Mouse (Mus musculus) frontal cortex, postnatal 36 days (tissue): ENCODE results near the gene Mtg2.
A peak's percentile ranks its signal among the peaks of the same experiment; 100 is the strongest.

Experiments
- DNase-seq, 2 experiments: peaks; one replicate each; pipeline ENCODE4 v3.0.0; 2022; ENCODE audit warnings: low spot score in 2 of 2

Mtg2 gene

DNA sequence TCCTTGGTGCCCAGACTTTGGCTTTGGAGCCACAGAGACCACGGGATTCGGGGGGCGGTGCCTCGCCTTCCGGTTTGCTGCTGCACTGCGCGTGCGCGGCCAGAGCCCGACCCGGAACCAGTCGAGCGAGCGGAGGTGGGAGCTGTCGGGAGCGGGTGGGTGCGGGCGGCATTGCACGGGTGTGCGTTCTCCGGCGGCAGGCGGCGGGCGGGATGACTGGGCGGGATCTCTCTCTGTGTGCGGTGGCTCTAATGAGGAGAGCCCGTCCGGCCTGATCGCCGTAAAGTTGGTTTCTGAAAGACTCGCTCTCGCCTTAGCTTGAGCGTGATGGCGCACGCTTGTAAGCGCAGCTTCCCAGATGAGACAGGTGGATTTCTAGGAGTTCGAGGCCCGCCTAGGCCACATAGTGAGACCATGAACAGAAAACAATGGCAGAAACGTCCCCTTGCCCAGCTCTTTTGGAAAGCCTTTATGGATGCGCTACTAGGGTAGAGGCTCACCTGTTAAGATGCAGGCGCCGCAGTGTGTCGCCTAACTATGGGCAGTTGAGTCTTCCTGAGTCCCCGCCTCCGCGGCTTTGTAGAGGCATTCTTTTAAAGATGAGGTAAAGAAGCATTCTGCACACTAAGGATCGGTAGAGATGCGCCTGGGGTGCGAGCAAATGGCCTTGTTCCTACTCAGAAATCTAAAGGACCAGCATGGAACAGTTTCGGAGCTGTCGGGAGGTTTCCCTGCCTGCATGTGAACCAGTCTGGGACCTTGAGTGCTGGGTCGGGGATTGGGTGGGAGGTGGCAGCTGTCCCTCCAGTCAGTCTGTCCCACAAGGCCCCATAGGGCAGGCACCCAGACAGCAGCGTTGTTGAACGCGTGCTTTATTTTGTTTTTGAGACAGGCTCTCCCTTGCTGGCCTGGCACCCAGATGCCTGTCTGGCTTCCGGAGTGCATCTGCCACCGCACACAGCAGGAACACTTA lies at the start of gene Mtg2:
Gene Mtg2, plus strand, starts transcription at position 108 of the 973 bp plus-strand sequence.
- DNase-seq = peak; percentile 96 to 97

DNA sequence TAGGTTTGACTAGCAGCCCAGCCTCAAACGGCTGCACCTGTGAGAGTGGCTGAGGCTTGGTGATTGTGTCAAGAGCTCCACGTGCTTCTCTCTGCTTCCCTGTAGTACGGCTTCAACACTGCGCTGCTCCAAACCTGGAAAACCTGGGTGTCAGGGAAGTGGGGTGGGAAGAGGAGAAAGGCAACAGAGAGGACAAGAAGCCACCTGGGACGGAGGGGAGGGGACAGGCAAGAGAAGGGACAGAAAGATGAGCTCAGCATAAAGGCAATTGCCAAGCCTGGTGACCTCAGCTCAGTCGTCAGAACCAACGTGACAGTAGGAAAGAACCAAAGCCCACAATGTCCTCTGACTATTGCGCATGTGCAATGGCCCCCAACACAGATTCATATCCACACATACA lies 49.5 kb upstream of the Mtg2 start:
- no peak for DNase-seq

DNA sequence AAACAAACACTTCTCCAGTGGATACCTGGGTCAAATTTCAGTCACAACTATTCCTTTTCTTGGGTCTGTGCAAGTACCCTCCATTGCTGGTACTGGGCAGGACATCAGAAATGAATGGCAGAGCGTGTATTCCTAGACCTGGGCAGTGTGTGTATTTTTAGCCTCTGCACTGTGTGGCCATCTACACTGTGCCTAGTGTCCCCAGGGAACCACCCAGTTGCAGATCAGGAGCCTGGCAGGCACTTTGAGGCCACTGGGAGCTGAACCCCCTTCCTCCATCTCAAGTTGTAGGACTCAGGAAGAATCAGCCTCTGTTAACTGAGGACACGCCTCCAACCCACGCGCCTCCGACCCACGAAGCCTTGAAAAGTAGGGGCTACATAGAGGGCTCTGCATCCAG lies 47.6 kb upstream of the Mtg2 start:
- no peak for DNase-seq

DNA sequence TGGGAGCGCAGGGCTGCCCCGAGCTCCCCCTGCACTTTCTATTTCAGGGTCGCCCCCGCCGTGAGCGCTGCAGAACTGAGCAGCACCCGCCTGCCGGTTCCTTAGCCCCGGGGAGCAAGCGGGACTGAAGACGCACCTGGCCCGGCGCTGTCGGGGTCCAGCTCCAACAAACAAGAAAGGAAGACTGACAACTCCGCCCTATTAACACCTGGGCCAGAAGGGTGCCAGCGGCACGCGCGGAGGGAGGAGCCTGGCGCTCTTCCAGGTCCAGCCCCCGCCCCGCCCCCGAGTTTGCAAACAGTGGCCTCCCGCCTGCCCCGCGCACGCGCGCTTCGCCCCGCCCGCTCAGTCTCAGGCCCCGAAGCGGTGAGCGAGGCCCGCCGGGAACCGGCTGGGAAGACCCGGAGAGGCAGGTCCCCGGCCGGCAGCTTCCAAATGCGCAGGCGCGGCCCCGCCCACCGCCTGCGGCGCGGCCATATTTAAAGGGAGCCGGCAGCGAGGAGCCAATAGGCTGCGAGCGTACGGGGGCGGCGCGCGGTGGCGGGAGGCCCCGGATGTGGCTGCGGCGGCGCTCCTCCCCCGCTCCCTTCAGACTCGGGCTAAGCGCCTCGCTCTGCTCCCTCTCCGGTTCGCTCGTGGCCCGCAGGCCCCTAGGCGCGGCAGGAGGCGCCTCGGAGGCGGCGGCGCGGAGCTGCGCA lies 45.8 kb upstream of the Mtg2 start, which contains the start of gene Lsm14b:
Gene Lsm14b, plus strand, starts transcription at position 587 of the 698 bp plus-strand sequence.
- peak; percentile 98 to 99 for DNase-seq

DNA sequence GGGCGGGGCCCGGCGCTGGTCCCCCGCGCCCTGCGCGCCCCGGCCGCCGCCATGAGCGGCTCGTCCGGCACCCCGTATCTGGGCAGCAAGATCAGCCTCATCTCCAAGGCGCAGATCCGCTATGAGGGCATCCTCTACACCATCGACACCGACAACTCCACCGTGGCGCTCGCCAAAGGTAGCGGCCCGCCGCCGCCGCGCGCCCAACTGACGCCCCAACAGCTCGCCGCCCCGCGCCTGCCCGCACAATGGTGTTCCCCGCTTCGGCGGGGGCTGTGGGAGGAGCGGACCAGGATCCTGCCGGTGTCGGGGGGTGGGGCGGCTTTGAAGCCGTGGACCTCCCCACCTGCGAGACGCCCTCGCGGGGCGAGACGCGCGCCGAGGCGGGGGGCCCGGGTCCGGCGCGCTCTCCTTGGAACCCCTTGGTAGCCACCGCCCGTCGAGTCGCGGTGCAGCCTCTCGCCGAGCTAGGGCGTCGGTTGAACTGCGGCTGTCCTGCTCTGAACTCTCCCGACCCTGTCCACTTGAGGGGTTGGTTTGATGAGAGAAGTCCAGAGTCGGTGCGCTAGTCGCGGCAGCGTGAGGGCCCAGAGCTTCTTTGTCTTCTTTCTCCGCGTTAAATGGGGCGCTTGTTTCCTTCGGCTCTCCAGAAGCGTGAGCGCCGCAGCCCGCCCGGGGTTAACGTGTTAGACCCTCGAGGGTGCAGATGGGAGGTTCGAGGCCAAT lies 45.1 kb upstream of the Mtg2 start:
- DNase-seq = no peak

DNA sequence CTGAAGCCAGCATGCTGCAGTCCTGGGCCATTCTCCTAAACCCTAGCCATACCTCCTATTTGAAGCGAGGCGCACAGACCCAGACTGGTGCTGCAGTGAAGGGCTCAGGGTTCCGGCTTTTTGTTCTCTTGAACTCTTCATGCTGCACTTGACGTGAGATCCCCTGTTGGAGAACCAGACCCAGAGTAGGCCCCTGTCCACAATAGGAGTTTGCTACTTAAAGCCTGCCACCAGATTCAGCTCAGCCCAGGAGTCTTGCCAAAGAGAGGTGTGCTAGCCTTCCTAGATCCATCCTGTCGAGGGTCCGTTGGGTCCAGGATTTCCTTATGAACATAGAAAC lies 44.6 kb upstream of the Mtg2 start:
- no peak for DNase-seq

DNA sequence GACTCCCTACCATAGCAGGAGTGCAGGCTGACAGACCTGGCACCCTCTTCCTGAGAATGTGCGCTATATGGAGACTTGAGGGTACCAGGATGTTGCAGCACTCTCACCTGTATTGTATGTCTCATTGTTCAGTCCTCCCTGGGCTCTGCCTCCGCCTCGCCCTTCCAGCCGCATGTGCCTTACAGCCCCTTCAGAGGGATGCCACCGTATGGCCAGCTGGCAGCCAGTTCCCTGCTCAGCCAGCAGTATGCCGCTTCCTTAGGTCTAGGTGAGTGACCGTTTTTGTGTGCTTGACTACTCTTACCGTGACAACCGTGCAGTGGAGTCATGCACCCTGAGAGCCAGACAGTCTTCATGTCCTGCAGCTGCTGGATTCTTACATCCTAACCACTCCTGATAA lies 42.6 kb upstream of the Mtg2 start:
- no peak for DNase-seq

DNA sequence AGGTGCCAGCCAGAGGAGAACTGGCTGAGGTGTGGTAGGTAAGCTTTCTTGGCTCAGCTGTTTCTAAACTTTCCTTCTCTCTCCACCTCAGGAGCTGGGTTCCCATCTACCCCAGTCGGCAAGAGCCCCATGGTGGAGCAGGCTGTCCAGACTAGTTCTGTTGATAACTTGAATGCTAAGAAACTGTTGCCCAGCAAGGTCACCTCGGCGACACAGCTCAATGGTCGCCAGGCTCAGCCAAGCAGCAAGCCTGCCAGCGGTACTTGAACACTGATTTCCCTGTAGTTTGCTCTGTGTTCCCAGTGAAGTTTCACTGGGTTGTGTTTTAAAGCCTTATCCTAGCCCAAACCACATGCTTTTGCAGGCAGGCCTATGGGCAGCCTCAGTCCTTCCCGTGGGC lies 39.1 kb upstream of the Mtg2 start:
- DNase-seq = no peak

DNA sequence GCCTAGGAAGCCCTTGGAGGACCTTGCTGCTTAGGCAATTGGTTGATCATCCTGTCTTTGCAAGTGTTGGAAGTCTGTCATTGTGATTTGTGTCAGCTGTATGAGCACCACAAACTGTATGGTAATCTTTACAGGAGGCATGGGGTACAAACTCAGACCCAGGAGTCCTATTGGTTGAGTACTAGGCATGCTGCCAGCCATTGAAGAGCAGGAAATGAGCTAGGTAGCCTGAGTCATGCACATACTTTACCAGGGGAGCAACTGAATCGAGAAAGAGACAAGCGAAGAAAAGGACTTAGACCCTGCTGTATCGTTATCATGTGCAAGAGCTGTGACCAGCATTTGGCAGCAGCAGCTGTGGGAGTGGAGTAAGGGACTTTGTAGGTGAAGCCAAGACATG lies 37.5 kb upstream of the Mtg2 start:
- no peak for DNase-seq

DNA sequence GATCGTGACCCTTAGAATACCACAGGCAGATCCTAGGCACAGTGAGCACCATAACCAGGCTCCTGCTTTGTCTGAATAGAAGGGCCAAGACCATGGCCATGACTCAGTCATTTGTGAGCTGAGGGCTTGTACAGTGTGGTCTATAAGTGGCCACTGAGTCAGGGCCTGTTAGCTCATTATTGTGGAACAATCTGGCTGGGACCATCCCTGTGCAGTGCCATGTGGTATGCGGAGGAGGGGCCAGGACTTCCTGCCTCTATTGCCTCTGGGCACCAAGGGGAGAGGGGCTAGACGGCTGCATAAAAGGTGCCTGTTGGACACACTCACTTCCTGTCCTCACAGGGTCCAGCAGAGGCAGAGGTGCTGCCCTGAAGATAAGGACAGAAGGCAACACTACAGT lies 36.4 kb upstream of the Mtg2 start:
- no peak for DNase-seq

DNA sequence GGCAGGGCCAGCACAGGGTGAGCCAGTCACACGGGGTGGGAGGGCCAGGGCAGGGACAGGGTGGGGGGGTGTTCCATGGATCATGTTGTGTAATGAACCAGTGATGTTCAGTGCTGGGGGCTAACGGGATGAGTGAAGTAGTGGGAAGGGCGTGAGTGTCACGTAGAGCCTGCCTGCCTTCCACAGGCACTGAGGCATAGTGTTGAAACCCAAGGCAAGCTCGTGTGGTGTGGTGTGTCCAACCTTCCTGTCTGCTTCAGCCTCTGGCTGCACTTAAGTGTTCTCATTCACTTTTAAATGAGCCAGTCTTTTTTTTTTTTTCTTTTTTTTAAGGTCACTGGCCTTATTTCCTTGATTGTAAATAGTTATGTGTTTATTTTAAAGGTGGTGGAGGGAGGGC lies 35.6 kb upstream of the Mtg2 start:
- no peak for DNase-seq

DNA sequence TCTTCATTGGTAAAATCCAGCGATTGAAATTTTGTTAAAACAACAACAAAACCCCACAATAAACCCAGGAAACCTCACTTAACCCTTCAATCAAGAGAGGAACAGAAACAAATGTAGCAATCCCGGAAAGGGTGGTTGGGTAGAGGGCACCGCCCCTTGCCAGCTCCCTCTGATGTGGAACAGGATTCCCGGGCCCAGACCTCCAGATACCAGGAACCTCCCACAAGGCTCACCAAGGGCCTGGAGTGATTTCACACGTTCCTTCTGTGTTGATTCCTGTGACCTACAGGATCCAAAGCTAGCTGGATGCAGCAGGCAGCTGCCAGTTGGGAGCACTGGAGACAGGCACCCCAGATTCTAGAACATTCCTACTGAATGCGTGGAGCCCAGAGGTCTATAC lies 30.0 kb upstream of the Mtg2 start:
- no peak for DNase-seq

DNA sequence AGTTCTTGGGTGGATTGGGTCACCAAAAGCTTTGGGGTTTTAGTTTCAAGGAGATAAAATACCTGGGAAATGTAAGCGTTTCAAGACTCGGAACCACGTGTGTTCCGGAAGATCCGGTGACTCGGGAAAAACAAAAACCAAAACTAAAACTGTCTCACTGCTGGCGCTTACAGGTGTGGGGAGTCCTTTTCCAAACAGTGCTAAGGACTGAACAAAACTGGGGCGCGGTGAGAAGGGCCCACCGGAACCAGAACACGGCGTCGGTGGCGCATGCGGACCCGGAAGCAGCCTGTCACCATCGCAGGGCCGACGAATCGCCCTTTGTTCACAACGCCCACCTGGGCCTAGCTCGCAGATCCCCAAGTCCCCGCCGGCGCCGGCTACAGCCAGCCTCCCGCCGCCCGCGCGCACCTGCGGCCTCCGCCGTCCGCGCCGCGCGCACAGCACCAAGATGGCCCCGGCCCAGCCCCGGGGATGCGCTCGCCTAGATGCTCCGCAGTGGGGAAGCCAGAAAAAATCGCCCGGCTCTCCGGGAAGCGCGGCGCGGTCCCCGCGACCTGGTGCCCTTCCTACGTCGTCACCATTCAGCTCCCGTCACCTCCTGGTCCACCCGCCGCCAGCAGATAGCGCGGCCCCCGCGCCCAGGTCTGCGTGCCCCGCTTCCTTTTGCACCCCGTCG lies 28.7 kb upstream of the Mtg2 start:
- DNase-seq = peak; percentile 40 to 47

DNA sequence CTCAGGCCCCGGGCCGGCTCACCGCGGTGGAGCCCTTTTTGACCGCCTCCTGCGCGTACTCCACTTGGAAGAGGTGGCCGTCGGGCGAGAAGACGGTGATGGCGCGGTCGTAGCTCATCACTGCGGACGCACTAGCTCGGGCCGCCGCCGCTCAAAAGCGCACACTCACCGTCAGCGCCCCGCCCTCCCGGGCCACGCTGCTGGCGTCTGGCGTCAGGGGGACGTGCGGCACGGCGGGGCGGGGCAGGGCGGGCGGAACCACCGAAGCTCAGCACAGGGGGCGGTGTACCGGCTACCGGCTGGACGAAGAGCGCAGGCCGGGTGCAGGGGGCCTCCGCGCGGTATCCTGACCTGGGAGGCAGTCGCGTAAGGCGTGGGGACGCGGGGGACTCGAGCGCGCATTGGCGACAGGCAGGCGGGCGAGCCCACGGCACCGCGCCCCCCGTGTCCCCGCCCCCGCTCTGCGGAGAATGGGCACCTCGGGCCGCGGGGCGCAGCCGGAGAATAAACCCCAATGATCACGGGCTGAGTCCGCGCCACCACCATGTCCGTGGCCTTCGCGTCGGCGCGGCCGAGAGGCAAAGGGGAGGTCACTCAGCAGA lies 28.0 kb upstream of the Mtg2 start, which contains the start of the genes Psma7 and Ss18l1:
Gene Psma7, minus strand, starts transcription at position 178 of the 602 bp plus-strand sequence.
Gene Ss18l1, plus strand, starts transcription at position 254 of the 602 bp plus-strand sequence.
- peak; percentile 85 to 89 for DNase-seq

DNA sequence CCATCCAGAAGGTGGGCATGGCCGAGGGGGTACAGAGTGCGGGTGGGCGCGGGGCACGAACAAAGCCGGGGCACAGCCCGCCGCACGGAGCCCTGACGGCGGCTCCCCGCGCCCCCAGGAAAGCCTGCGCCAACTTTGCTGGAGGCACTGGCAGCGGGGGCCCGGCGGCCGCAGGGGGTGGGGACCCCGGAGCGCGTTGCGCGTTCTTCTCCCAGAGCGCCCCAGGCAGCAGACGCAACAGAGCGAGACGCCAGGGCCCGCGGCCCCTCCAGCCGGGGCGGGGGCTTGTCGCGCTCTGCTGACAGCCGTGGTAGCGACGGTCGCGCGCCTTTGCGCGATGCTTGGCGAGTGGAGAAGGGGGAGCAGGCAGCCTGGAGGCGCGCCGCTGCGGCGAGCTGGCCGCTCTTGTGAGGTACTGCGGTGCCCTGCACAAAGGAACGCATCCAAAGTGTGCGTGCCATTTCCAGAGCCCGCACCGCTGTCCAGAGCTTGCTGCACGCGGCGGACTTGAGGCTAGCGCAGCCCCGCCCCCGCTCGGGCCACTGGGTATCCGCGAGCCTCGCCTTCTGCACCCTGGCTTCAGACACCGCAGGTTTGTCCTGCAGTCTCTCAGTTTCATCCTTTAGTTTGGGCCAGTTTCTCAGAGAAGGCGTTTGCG lies 27.4 kb upstream of the Mtg2 start:
- peak; percentile 60 to 73 for DNase-seq

DNA sequence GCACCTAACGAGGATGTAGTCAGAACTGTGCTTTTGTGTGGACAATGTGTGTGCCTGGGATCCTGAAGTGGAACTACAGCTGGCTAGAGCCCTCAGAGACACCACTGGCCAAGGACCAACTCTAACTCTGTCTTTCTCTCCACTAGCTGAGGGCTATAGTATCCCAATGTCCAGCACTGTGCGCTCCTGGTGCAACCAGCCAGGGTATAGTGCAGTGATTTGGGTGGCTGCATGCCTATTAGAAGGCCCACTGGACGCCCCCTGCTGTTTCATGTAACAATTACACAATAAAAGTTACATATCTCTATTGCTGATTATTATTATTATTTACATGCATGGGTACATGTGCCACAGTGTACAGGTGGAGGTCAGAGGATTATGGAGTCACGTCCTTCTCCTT lies 25.1 kb upstream of the Mtg2 start:
- DNase-seq = no peak

DNA sequence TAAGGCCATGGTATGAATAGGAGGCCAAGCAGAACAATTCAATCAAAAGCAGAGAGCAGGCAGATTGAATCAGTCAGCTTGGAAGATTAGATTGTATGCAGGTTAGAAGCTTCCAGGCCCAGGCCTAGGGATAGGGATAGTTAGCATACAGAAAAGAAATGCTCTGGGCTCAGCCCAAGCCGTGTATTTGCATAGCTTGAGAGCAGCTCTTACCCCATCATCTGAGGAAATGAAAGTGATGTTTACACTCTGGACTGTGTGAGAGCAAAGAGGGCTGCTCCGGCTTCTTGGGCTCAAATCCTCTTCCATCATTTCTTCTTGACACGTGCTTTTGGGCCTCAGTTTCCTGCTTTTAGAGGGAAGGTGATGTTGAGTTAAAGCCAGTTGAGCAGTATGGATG lies 22.8 kb upstream of the Mtg2 start:
- no peak for DNase-seq

DNA sequence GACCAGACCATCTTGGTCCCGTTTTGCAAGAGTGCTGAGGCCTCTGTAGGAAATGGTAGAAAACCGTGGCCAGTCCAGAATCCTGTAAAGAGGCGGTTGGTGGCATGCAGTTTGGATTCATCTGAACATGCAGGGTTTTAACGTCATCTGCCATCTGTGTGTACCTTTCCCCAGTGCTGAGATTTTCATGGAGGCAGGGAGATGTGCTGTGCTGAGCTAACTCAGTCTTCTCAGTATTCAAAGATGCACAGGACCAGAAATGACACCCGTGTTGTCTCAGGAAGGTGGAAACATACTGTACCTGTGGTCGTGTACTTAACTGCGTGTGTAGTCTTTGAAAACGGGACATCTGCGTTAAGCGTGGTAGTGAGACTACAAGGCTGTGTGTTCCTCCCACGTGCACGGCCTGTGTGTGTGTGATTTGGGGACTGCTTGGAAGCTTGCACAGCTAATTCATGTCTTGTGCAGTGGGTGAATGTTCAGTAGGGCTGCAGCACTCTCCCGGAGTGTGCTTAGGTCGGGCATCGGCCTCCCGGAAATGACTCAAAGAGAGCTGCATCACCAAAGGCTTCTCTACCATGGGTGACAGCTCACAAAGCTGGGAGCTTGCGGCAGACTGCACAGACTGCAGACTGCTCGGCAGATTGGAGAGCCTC lies 22.3 kb upstream of the Mtg2 start:
- DNase-seq = peak; percentile 59 to 64

DNA sequence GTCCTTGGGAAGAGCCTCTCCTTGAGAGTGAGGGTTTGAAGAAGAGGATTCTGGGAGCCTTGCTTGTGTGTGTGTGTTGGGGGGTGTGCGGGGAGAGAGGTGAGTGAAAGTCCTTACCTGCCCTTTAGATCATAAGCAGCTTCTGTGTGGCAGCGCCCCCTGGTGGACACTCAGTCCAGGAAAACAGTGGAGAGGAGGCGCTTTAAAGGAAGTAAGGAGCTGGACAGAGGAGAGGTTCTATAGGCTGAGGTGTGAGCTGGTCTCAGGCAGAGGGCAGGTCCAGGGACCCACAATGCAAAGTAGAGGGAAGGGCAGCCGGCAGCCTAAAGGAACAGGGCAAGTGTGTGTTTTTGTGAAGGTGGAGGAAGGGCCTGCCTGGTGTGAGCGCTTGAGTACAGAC lies 19.4 kb upstream of the Mtg2 start:
- DNase-seq = peak; percentile 72 to 80
